Mouse (Mus musculus) limb, embryonic 12.5 days (tissue): ENCODE data around the gene Serpinb2. TPM values are rescaled to one million over a fixed set of nuclear protein-coding genes. Genes with fewer than 3 reads are reported as not detected.

Experiments used
- ATAC-seq: fragments of 200-750 bp; cut with Nextera tagmentation; 2 replicates; pipeline ENCODE4 v1.8.0; 2017; ENCODE audit warnings: low read depth, moderate TSS enrichment; ENCODE audit not compliant: insufficient number of reproducible peaks, insufficient read depth, low FRiP score, low TSS enrichment
- H3K27ac ChIP-seq: fragments of 300-500 bp; sonication (generic); 2 replicates; pipeline ENCODE4 v1.5.1; 2016; ENCODE audit warnings: mild to moderate bottlenecking, moderate library complexity
- H3K27me3 ChIP-seq: fragments of 300-500 bp; sonication (generic); 2 replicates; pipeline ENCODE4 v1.6.1; 2016; ENCODE audit warnings: mild to moderate bottlenecking, moderate library complexity
- H3K36me3 ChIP-seq: fragments of 300-500 bp; sonication (generic); 2 replicates; pipeline ENCODE4 v1.6.1; 2016; ENCODE audit warnings: mild to moderate bottlenecking, moderate library complexity
- H3K4me1 ChIP-seq: fragments of 300-500 bp; sonication (generic); replicated peaks from 2 replicates; pipeline ENCODE4 v1.6.1; 2016
- H3K4me2 ChIP-seq: fragments of 300-500 bp; sonication (generic); 2 replicates; pipeline ENCODE4 v1.6.1; 2016; ENCODE audit warnings: mild to moderate bottlenecking, moderate library complexity
- H3K4me3 ChIP-seq: fragments of 300-500 bp; sonication (generic); replicated peaks from 2 replicates; pipeline ENCODE4 v1.5.1; 2016; ENCODE audit warnings: mild to moderate bottlenecking
- H3K9ac ChIP-seq: fragments of 300-500 bp; sonication (generic); replicated peaks from 2 replicates; pipeline ENCODE4 v1.6.1; 2016; ENCODE audit warnings: mild to moderate bottlenecking, moderate library complexity
- H3K9me3 ChIP-seq: fragments of 300-500 bp; sonication (generic); 2 replicates; pipeline ENCODE4 v1.6.1; 2016; ENCODE audit warnings: mild to moderate bottlenecking, moderate library complexity
- WGBS: fragments of 180-500 bp; shearing (Covaris S2); methylation state at CpG from one replicate; pipeline ENCODE4 v1.1.7; 2016; 5-methylcytosine and 5-hydroxymethylcytosine counted together
- polyA plus RNA-seq: library from polyadenylated mRNA; unstranded; fragments of >200 nt; fragmentation: Nextera tagmentation; extraction: Ambion mirVana; gene quantifications from 2 replicates; pipeline ENCODE4 v1.2.1, GENCODE M21; 2016

Gene Serpinb2
- polyA plus RNA-seq, 1 experiment from 2014 or later, result 0.16 TPM

DNA sequence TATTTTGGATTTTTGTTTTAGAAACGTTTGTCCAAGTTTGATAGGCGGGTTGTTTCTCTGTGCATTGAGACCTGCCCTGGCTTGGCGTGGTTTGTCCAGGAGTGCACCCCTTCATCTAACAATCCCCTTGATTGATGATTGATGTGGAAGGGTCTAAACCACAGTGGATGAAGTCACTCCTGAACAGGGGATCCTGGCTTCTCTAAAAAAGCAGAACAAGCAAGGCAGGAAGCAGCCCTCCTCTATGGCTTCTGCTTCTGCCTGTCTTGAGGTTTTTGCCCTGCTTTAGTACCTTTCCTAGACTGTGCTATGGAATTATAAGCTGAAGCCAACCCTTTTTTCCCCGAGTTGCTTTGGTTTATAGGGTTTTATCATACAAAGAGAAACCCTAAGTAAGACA, 14.4 kb downstream of the Serpinb2 start:
- Histone ChIP-seq H3K9ac (no peak overlapping the region), H3K4me2 (no peak overlapping the region), H3K4me3 (no peak overlapping the region), H3K27ac (no peak overlapping the region), H3K4me1 (no peaks in the 10 kb centered on the region), H3K27me3 (no peaks in the 10 kb centered on the region), H3K9me3 (no peaks in the 10 kb centered on the region), H3K36me3 (no peaks in the 10 kb centered on the region)
- WGBS, result 81% methylated on average over 4 of the region's 4 CpGs
- no peak for ATAC-seq

DNA sequence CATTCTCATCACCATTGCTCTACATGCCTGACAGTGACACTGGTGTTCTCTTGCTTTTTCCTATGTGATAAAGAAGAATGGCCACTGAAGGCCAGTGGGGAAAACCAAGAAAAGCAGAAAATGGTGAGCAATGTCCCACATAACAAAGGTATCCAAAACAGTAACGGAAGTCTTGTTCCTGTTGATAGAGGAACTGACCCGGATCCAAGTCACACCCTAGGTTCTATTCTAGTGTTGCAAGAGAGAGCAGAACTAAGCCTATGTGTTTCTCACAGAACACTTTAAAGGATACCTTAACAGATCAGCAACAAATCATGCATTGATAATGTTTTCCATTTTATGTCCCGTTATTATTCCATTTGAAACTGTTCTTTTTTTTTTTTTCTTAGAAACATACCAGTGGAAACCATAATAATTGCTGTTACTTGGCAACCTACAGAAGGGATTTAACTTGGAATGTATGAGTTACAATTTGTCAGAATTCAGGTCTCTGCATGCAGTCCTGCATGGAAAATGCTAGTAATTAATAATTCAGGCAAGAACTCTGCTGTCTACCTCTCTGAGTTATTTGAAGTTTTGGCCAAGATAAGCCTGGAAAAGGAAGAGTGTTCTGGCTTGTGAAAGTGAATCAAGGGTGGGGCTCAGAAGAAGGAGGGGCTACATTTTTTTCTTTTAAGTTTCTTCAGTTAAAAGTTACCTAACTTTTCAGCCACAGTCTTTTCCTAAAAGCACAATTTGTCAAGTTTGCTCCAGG, 17.3 kb downstream of the Serpinb2 start:
- Histone ChIP-seq H3K36me3 (no peaks in the 10 kb centered on the region), H3K27ac (no peak overlapping the region), H3K9me3 (no peaks in the 10 kb centered on the region), H3K9ac (no peak overlapping the region), H3K4me3 (no peak overlapping the region), H3K4me1 (no peaks in the 10 kb centered on the region), H3K4me2 (no peak overlapping the region), H3K27me3 (no peaks in the 10 kb centered on the region)
- no peak for ATAC-seq
- WGBS, result 86% methylated on average over 3 of the region's 3 CpGs

DNA sequence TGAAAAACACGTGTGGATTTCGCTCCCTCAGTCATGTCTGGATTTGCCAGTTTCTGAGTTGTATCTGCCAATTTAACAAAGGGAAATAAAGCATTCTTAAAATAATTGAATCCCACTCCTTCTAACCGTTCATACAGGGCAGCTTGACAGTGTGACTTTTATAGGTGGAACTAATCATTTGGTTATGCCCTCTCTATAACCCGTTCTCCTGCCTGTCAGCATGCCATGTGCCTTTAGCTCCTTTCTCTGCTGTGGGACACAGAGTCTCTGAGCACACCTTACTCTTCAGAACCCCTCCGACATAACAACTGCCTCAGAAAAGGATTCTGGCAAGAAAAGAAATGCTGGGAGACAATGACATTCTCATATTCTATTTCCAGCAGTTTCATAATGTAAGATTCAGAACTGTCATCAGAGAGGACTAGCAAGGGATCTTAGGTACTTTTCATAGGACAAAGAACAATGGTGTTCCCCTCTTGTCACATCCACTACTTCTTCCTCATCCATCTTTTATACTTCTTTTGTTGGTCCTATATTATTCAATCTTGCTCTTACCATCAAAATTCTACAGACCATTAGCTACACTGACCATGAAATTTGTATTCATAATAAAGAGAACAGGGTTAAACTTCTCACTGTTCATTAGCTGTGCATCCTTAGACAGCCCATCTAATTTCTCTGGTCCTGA, 18.3 kb downstream of the Serpinb2 start:
- H3K27ac ChIP-seq, result no peak overlapping the region
- no peaks in the 10 kb centered on the region for H3K36me3 ChIP-seq
- H3K4me2 ChIP-seq, result no peak overlapping the region
- 64% methylated on average over 5 of the region's 5 CpGs for WGBS
- H3K9ac ChIP-seq, result no peak overlapping the region
- no peaks in the 10 kb centered on the region for H3K27me3 ChIP-seq
- no peak overlapping the region for H3K4me3 ChIP-seq
- no peaks in the 10 kb centered on the region for H3K9me3 ChIP-seq
- ATAC-seq, result no peak
- H3K4me1 ChIP-seq, result no peaks in the 10 kb centered on the region

DNA sequence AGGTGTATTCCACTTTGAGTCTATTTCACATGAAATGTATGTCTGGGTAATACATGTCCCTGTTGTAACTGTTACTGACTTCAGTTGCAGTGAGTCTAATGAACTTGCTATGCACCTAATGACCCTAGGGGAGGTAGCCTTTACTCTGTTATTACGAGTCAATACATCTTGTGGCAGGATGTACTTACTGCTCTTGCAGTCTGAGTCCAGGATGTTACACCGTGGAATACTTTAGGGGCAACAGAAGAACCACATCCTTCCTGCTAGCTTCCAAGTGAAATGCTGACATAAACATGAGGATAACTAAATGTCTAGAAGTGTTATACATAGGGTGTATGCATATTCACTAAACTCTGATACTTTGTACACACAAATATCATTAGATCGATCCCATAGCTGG, 22.5 kb downstream of the Serpinb2 start:
- Histone ChIP-seq H3K9me3 (no peaks in the 10 kb centered on the region), H3K4me2 (no peak overlapping the region), H3K4me1 (no peaks in the 10 kb centered on the region), H3K4me3 (no peak overlapping the region), H3K36me3 (no peaks in the 10 kb centered on the region), H3K9ac (no peak overlapping the region), H3K27ac (no peak overlapping the region), H3K27me3 (no peaks in the 10 kb centered on the region)
- no peak for ATAC-seq
- WGBS, result 73% methylated on average over 3 of the region's 3 CpGs

DNA sequence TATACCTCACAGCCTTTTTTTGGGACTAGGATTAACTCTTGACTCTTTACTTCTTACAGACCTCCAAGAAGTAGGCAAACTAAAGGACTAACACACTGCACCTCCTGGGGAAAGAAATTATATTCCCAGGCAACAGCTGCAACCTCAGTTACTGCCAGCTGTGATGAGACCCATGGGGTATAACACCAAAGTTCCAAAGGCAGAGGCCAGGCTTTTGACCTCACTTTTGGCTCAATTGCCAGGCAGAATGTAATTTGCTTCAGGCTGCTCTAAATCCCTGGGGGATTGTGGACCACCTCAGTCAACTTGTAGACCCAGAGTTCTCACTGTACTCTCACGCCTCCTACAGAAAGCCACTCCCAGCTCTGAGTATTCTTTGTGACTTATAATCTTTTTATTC, 26.2 kb downstream of the Serpinb2 start:
- no peak for ATAC-seq
- H3K27ac ChIP-seq, result no peak overlapping the region
- no peaks in the 10 kb centered on the region for H3K27me3 ChIP-seq
- no peaks in the 10 kb centered on the region for H3K36me3 ChIP-seq
- H3K9ac ChIP-seq, result no peak overlapping the region
- no peak overlapping the region for H3K4me2 ChIP-seq
- no peak overlapping the region for H3K4me3 ChIP-seq
- WGBS, result 64% methylated on average over 1 of the region's 1 CpGs
- no peaks in the 10 kb centered on the region for H3K4me1 ChIP-seq
- no peaks in the 10 kb centered on the region for H3K9me3 ChIP-seq

DNA sequence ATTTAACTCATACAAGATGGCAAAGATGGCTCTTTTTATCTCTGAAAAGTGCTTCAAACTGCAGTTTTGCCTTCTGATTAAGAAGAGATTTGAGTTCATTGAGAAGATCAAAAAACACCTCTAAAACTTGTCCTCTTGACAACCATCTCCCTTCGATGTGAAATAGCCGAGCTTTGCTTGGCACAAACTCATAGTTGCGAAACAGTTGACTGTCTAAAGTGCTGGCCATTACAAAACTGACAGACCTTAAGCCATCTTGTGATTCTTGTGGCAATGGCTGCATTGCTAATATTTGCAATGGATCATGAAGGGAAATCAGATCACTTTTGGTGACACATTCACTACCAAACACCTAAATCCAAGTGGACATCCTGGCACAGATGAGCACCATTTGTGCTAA, 48.3 kb downstream of the Serpinb2 start:
- H3K4me1 ChIP-seq, result no peaks in the 10 kb centered on the region
- H3K9ac ChIP-seq, result no peak overlapping the region
- H3K36me3 ChIP-seq, result no peaks in the 10 kb centered on the region
- 88% methylated on average over 3 of the region's 3 CpGs for WGBS
- no peaks in the 10 kb centered on the region for H3K27me3 ChIP-seq
- ATAC-seq, result no peak
- no peaks in the 10 kb centered on the region for H3K9me3 ChIP-seq
- H3K27ac ChIP-seq, result no peak overlapping the region
- no peak overlapping the region for H3K4me3 ChIP-seq
- H3K4me2 ChIP-seq, result no peak overlapping the region

DNA sequence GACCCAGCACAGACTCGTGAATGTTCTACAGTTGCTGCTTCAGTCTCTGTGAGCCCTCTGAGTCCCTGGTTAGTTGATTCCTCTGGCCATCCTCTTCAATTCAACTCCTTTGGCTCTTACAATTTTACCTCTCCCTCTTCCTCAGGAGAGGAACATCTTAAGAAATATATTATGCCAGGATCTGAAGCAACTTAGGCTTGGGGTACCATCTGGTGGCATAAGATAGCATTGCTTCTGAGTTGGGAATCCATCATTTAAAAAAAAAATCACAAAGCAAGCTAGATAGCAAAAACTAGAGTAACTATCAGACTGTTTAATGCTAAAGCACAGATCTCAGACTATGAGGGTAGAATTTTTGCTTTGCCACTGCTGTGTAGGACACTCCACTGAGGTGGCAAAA, 50.9 kb downstream of the Serpinb2 start:
- Histone ChIP-seq H3K27ac (no peak overlapping the region), H3K9ac (no peak overlapping the region), H3K36me3 (no peaks in the 10 kb centered on the region), H3K27me3 (no peaks in the 10 kb centered on the region), H3K4me2 (no peak overlapping the region), H3K4me3 (no peak overlapping the region), H3K9me3 (no peaks in the 10 kb centered on the region), H3K4me1 (no peaks in the 10 kb centered on the region)
- no peak for ATAC-seq
- 81% methylated on average over 1 of the region's 1 CpGs for WGBS

DNA sequence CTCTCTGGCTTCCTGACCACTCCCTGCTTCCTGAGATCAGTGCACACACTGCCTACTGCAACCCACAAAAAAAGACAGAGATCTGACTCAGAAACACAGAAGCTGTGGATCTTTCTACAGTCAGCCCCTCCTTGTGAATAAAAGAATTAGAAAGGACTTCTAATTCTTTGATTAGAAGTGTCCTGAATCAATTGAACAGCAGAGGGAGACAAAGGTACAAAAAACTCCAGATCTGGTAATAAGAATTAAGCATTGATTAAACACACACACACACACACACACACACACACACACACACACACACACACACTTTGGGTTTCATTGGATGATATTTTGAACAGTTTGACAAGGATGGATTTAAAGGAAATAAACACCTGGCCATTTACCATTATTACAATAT, 54.4 kb downstream of the Serpinb2 start:
- Histone ChIP-seq H3K4me1 (no peaks in the 10 kb centered on the region), H3K27ac (no peak overlapping the region), H3K36me3 (no peaks in the 10 kb centered on the region), H3K27me3 (no peaks in the 10 kb centered on the region), H3K4me2 (no peak overlapping the region), H3K9me3 (no peaks in the 10 kb centered on the region), H3K4me3 (no peak overlapping the region), H3K9ac (no peak overlapping the region)
- no peak for ATAC-seq

DNA sequence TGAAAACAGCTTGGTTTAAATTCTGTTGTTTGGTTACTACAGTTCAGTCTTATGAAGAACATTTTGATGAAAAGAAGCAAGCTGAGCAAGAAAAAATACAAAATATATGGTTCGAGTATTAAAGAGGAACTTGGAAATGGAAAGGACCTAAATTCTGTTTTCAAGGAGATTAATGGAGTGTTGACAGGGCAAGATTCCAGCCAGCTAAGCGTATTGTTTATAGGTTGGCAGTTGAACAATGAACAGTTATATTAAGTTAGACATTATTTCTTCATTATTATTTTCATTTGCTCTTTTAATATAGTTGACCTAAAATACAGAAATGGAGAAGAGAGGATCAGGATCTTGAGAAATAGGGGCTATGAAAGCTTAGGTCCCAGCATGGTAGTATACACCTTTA, 64.9 kb downstream of the Serpinb2 start:
- Histone ChIP-seq H3K4me3 (no peak overlapping the region), H3K4me1 (no peaks in the 10 kb centered on the region), H3K27ac (no peak overlapping the region), H3K9me3 (no peaks in the 10 kb centered on the region), H3K36me3 (no peaks in the 10 kb centered on the region), H3K27me3 (no peaks in the 10 kb centered on the region), H3K9ac (no peak overlapping the region), H3K4me2 (no peak overlapping the region)
- ATAC-seq, result no peak
- 71% methylated on average over 2 of the region's 2 CpGs for WGBS

DNA sequence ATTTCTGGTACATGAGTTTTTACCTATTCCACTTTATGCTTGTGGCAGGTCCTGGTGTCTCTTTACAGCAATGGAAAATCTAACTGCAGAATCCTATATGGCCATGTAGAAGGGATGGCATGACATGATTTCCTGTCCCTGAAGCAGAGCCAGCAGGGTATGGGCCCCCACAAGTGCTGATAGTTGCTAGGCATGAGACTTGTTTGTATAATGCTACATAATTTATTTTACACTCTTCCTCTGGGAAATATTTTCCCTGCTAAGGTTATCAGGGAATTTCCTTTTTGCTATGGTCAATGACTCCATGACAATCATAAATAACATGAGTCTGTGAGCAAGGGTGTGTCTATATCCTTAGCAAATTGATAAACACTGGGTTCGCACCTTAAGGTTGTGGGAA, 66.3 kb downstream of the Serpinb2 start:
- no peaks in the 10 kb centered on the region for H3K4me1 ChIP-seq
- no peaks in the 10 kb centered on the region for H3K9me3 ChIP-seq
- H3K27ac ChIP-seq, result no peak overlapping the region
- H3K9ac ChIP-seq, result no peak overlapping the region
- no peak overlapping the region for H3K4me3 ChIP-seq
- no peak overlapping the region for H3K4me2 ChIP-seq
- 87% methylated on average over 1 of the region's 1 CpGs for WGBS
- no peak for ATAC-seq
- H3K27me3 ChIP-seq, result no peaks in the 10 kb centered on the region
- no peaks in the 10 kb centered on the region for H3K36me3 ChIP-seq

DNA sequence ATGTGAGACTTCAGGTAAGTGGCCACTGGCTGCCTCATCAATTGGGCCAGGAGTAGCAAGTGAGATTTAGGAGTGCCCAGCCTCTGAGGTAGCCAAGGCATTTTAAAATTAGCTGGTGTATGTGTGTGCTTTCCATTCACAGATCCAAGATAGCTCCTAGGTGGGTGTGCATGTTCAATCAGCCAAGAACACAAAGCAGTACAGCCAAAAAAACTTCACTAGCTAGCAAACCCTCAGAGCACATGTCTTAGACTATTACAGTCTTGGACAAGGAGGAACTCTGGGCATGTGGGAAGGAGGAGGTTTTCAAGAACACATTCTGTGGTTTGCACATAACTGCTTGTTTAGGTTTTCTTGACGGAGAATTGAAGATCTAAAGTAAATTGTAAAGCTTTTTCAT, 70.0 kb downstream of the Serpinb2 start:
- Histone ChIP-seq H3K4me1 (no peaks in the 10 kb centered on the region), H3K27me3 (no peaks in the 10 kb centered on the region), H3K27ac (no peak overlapping the region), H3K9ac (no peak overlapping the region), H3K36me3 (no peaks in the 10 kb centered on the region), H3K4me3 (no peak overlapping the region), H3K9me3 (no peaks in the 10 kb centered on the region), H3K4me2 (no peak overlapping the region)
- no peak for ATAC-seq
- WGBS, result 86% methylated on average over 1 of the region's 1 CpGs

DNA sequence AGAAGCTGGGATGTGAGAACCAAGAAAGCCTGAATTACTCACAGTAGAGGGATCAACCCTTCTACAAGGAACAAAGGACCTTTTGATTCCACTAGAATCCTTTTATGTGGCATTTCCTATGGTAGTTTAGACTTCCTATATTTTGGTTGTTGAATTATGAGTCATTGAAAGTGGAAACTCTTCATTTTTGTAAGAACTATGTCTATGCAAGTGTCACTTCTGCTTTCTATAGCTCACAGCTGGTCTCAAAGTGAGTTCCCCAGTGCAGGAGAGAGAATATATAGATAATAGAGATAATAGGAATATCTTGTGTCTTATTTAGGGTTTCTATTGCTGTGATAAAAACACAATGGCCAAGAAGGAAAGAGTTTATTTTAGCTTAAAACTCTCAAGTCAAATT, 71.7 kb downstream of the Serpinb2 start:
- no peaks in the 10 kb centered on the region for H3K9me3 ChIP-seq
- H3K27ac ChIP-seq, result no peak overlapping the region
- H3K4me1 ChIP-seq, result no peaks in the 10 kb centered on the region
- no peaks in the 10 kb centered on the region for H3K27me3 ChIP-seq
- no peak overlapping the region for H3K4me2 ChIP-seq
- no peak overlapping the region for H3K9ac ChIP-seq
- no peaks in the 10 kb centered on the region for H3K36me3 ChIP-seq
- ATAC-seq, result no peak
- no peak overlapping the region for H3K4me3 ChIP-seq
